Mouse (Mus musculus): ENCODE data around the gene Slc29a3.

DNA sequence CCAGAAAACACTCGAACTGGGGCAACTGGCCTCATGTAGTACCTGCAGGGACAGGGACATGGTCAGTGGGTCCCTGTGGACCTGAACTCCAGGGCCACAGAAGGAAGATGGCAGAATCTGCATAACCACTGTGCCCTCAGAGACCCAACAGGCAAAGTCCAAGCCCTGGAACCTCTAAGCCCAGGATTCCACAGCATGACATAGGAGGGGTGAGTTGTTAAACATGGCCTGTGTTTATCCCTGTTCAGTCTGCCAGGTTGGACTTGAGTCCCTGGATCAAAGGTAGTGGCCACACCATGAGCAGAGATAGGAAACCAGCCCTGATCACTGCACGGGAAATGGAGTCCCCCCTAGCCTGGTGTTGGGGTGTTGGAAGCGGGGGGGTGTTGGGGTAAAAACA lies 36.1 kb downstream of the Slc29a3 start:
- no peak for TF ChIP-seq CTCF (IDR thresholded peaks at IDR 0.05; ENCODE audit: low read depth, low read length)
- no peak for TF ChIP-seq POLR2A (IDR thresholded peaks at IDR 0.05; ENCODE audit: extremely low read depth, insufficient read depth, low read length)
